Mouse (Mus musculus) liver, embryonic 15.5 days (tissue): Measurements from ENCODE around the gene Nccrp1. TPM values are rescaled to one million over a fixed set of nuclear protein-coding genes. Genes with fewer than 3 reads are reported as not detected.

ENCODE experiments used
- ATAC-seq: fragments of 200-750 bp; cut with Nextera tagmentation; 2 replicates; pipeline ENCODE4 v1.8.0; 2017; ENCODE audit warnings: moderate number of reproducible peaks, mild to moderate bottlenecking, moderate library complexity; ENCODE audit not compliant: insufficient read depth
- H3K27ac ChIP-seq: fragments of 300-500 bp; sonication (generic); replicated peaks from 2 replicates; pipeline ENCODE4 v1.5.1; 2015; ENCODE audit warnings: mild to moderate bottlenecking, inconsistent platforms
- H3K27me3 ChIP-seq: fragments of 300-500 bp; sonication (generic); 2 replicates; pipeline ENCODE4 v1.6.1; 2015; ENCODE audit warnings: mild to moderate bottlenecking, inconsistent platforms
- H3K36me3 ChIP-seq: fragments of 300-500 bp; sonication (generic); replicated peaks from 2 replicates; pipeline ENCODE4 v1.6.1; 2015; ENCODE audit warnings: moderate library complexity, mild to moderate bottlenecking, inconsistent platforms
- H3K4me1 ChIP-seq: fragments of 300-500 bp; sonication (generic); replicated peaks from 2 replicates; pipeline ENCODE4 v1.6.1; 2015; ENCODE audit warnings: inconsistent platforms
- H3K4me2 ChIP-seq: fragments of 300-500 bp; sonication (generic); 2 replicates; pipeline ENCODE4 v1.6.1; 2015; ENCODE audit warnings: moderate library complexity, mild to moderate bottlenecking, inconsistent platforms
- H3K4me3 ChIP-seq: fragments of 300-500 bp; sonication (generic); replicated peaks from 2 replicates; pipeline ENCODE4 v1.5.1; 2015; ENCODE audit warnings: mild to moderate bottlenecking, inconsistent platforms
- H3K9ac ChIP-seq: fragments of 300-500 bp; sonication (generic); 2 replicates; pipeline ENCODE4 v1.6.1; 2015; ENCODE audit warnings: moderate library complexity, mild to moderate bottlenecking, inconsistent platforms
- H3K9me3 ChIP-seq: fragments of 300-500 bp; sonication (generic); replicated peaks from 2 replicates; pipeline ENCODE4 v1.6.1; 2016; ENCODE audit warnings: inconsistent platforms
- WGBS: fragments of 180-500 bp; shearing (Covaris S2); methylation state at CpG from one replicate; pipeline ENCODE4 v1.1.7; 2015; ENCODE audit warnings: mixed read lengths; ENCODE audit not compliant: insufficient replicate concordance; 5-methylcytosine and 5-hydroxymethylcytosine counted together
- polyA plus RNA-seq: library from polyadenylated mRNA; unstranded; fragments of >200 nt; fragmentation: Nextera tagmentation; extraction: Ambion mirVana; gene quantifications from 2 replicates; pipeline ENCODE4 v1.2.1, GENCODE M21; 2015

Gene Nccrp1
- polyA plus RNA-seq, 1 experiment from 2014 or later: not detected

DNA sequence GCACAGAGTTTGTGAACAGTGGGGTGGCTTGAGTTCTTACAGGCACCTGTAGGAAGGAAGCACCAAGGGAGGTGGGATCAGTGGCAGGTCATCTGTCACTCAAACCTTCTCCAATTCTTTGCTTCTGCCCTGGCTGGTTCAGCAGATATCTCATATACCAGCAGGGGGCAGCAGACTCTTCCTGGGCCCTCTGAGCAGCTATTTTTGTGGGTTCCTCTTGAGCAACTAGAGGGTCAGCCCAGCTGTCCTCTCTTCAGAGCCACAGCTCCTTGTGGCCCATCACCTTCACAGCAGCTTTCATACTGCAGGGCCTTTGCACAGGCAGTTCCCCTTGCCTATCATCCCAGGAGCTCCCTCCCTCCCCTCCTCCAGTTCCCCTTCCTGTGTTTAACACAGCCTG, 21.2 kb upstream of the Nccrp1 start:
- H3K4me3 ChIP-seq: no peak overlapping the region
- H3K4me2 ChIP-seq: no peak overlapping the region
- no peaks in the 10 kb centered on the region for H3K9me3 ChIP-seq
- H3K4me1 ChIP-seq: peaks cover 40% of the 10 kb centered on the region
- H3K27me3 ChIP-seq: no peaks in the 10 kb centered on the region
- H3K9ac ChIP-seq: no peak overlapping the region
- no peak overlapping the region for H3K27ac ChIP-seq
- ATAC-seq: no peak
- peaks cover 67% of the 10 kb centered on the region for H3K36me3 ChIP-seq

DNA sequence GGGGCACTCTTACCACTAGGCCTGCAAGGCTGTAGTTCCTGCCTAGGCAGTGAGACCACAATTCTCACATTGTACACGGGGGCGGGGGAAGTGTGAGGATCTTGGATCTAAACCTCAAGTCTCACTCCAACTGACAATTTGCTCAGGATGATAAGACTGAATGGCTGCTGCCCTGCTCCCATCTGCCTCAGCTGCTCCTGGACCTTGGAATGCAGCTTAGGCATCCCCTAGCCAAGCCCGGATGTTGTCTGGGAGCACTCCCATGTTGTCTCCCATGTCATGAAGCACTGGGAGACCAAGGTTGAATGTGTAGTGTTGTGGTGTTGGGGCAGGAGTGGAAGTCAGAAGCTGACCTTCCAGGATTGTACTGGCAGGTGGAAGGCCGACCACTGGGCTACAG, 20.5 kb upstream of the Nccrp1 start:
- no peak for ATAC-seq
- Histone ChIP-seq H3K4me3 (no peak overlapping the region), H3K9ac (no peak overlapping the region), H3K36me3 (peaks cover 74% of the 10 kb centered on the region), H3K27me3 (no peaks in the 10 kb centered on the region), H3K27ac (no peak overlapping the region), H3K9me3 (no peaks in the 10 kb centered on the region), H3K4me2 (no peak overlapping the region), H3K4me1 (peaks cover 33% of the 10 kb centered on the region)
- WGBS: 51% methylated on average over 4 of the region's 4 CpGs

DNA sequence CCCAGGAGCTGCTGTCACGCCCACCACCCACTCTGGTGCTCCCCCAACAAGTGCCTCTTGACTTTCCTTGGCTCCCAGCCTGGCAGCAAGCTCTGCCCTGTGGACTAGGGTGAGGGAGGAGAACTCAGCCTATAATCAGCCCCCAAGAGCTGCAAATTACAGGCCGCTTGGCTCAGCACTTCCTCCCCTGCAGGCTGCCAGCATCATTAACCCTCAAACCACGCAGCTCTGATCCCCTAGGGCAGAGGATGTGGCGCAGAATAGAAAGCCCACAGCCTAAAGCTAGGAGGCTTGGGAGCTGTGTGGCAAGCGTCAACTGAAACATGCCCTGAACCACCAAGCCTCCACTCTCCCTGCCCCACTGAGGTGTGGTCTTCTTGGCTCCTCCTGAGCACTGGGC, 18.4 kb upstream of the Nccrp1 start:
- no peaks in the 10 kb centered on the region for H3K27me3 ChIP-seq
- peaks cover 11% of the 10 kb centered on the region for H3K4me1 ChIP-seq
- H3K4me2 ChIP-seq: no peak overlapping the region
- ATAC-seq: no peak
- no peak overlapping the region for H3K9ac ChIP-seq
- peaks cover 92% of the 10 kb centered on the region for H3K36me3 ChIP-seq
- H3K9me3 ChIP-seq: no peaks in the 10 kb centered on the region
- H3K27ac ChIP-seq: no peak overlapping the region
- H3K4me3 ChIP-seq: no peak overlapping the region
- 67% methylated on average over 5 of the region's 5 CpGs for WGBS

DNA sequence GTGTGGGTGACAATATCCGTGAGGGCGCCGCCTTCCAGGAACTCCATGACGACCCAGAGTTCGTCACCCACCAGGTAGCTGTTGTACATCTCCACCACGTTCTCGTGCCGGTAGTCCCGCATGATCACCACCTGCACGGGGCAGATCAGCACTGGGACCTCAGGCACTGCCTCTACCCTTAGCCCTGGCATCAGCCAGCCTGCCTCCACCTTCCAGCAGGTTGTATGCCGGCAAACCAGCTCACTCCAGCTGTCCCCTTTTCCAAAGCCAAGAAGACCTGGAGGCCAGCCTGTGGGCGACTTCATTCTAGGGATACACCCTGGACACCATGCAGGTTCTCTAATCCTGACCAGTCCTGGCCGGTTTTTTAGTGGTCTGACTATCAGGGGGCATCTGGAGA, 15.9 kb upstream of the Nccrp1 start:
- ATAC-seq: no peak
- Histone ChIP-seq H3K4me1 (peaks cover 9% of the 10 kb centered on the region), H3K27me3 (no peaks in the 10 kb centered on the region), H3K36me3 (peaks cover 94% of the 10 kb centered on the region), H3K4me2 (no peak overlapping the region), H3K9me3 (no peaks in the 10 kb centered on the region), H3K4me3 (no peak overlapping the region), H3K27ac (no peak overlapping the region), H3K9ac (no peak overlapping the region)
- 91% methylated on average over 13 of the region's 13 CpGs for WGBS

DNA sequence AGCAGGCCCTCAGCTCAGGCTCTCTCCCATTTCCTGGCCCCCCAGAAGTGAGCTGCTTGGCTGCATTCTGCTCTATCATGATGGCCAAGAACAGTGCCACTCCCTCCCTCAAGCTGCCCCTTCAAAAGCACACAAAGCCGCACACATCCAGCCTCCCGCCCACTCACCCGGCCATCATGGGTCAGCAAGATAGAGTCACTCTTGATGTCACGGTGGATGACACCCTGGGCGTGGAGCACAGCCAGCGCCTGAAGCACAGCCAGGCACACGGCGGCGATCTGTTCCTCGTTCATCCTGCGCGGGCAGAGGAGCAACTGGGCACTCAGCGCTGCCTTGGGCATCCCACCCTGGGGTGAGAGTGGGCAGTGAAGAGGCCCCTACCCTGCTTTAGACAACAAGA, 15.3 kb upstream of the Nccrp1 start:
- Histone ChIP-seq H3K27me3 (no peaks in the 10 kb centered on the region), H3K9ac (no peak overlapping the region), H3K4me1 (peaks cover 11% of the 10 kb centered on the region), H3K4me2 (no peak overlapping the region), H3K4me3 (no peak overlapping the region), H3K27ac (no peak overlapping the region), H3K9me3 (no peaks in the 10 kb centered on the region), H3K36me3 (peaks cover 91% of the 10 kb centered on the region)
- WGBS: 83% methylated on average over 13 of the region's 13 CpGs
- ATAC-seq: no peak

DNA sequence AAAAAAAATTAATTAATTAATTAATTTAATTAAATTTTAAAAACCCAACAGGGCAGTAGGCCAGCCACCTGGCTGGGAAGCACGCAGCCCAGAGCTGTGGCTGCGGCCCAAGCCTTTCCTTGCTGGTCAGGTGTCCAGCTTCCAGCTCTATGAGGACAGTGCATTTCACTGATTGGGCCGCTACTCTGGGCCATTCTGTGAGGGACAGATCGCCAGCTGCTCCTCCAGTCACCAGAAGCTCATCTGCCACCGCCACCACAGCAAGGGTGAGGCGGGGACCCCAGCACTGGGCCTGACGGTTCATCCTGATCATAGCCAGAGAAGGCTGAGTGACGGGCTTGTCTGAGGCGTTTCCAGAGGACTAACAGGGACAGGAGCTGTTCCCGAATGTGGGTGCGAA, 14.9 kb upstream of the Nccrp1 start:
- Histone ChIP-seq H3K27me3 (no peaks in the 10 kb centered on the region), H3K4me1 (peaks cover 11% of the 10 kb centered on the region), H3K9me3 (no peaks in the 10 kb centered on the region), H3K36me3 (peaks cover 87% of the 10 kb centered on the region), H3K4me3 (no peak overlapping the region), H3K4me2 (no peak overlapping the region), H3K9ac (no peak overlapping the region), H3K27ac (no peak overlapping the region)
- 84% methylated on average over 11 of the region's 11 CpGs for WGBS
- no peak for ATAC-seq

DNA sequence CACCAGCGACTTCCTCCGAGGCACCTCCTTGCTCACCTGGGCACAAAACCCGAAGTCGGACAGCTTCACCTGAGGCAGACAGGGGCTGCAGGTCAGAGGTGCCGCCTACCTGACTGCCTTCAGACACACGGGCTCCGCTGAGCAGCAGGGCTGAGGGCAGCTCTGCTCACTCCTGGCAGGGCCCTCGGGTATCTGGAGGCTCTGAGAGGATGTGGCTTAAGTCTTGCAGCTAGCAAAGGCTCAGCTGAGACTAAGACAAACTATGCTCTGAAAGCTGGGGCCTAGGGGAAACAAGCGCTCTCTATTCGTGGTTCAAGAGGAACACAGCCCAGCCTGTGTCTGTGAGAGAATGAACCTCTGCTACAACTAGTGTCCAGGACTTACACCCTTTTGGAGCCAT, 13.8 kb upstream of the Nccrp1 start:
- peaks cover 11% of the 10 kb centered on the region for H3K4me1 ChIP-seq
- H3K9ac ChIP-seq: no peak overlapping the region
- H3K4me3 ChIP-seq: no peak overlapping the region
- ATAC-seq: no peak
- WGBS: 81% methylated on average over 10 of the region's 10 CpGs
- H3K4me2 ChIP-seq: no peak overlapping the region
- no peak overlapping the region for H3K27ac ChIP-seq
- no peaks in the 10 kb centered on the region for H3K9me3 ChIP-seq
- H3K27me3 ChIP-seq: no peaks in the 10 kb centered on the region
- H3K36me3 ChIP-seq: peaks cover 76% of the 10 kb centered on the region

DNA sequence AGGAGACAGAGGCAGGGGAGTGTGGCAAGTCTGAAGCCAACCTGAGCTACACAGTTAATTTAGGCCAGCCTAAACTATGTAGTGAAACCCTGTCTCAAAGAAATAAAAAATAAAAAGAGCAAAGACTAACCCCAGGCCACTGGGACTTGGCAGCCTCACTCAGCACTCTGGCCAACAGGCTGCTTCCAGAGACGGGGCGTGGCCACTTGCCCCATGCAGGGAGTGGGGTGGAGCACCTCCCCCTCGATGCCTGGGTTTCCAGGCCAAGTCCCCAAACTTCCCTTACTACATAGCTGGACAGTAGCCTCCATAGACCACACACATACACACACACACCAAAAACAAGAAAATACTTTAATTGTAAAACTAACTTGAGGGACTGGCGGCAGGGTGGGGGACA, 11.4 kb upstream of the Nccrp1 start:
- H3K27ac ChIP-seq: no peak overlapping the region
- no peaks in the 10 kb centered on the region for H3K27me3 ChIP-seq
- H3K4me2 ChIP-seq: no peak overlapping the region
- 50% methylated on average over 4 of the region's 4 CpGs for WGBS
- no peaks in the 10 kb centered on the region for H3K9me3 ChIP-seq
- ATAC-seq: no peak
- peaks cover 11% of the 10 kb centered on the region for H3K4me1 ChIP-seq
- peaks cover 52% of the 10 kb centered on the region for H3K36me3 ChIP-seq
- no peak overlapping the region for H3K9ac ChIP-seq
- no peak overlapping the region for H3K4me3 ChIP-seq

DNA sequence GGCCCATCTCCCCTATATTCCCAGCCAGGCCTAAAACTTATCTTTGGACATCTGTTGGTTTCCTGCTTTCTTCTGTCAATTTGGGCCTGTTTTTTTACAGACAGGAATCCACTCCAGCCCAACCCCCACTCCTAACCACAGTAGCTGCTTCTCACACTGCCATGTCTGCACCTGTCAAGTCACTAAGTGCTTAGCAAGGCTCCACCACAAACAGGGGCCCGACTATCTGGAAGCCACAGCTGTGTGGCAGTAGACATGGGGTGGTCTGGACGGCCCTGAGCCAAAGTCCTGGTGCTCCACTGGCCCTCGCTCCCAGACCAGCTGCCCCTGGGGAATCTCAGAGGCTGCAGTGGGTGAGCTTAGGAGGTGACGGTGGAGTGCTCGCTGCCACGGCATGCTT, 10.7 kb upstream of the Nccrp1 start:
- no peak for ATAC-seq
- Histone ChIP-seq H3K4me3 (no peak overlapping the region), H3K27me3 (no peaks in the 10 kb centered on the region), H3K36me3 (peaks cover 45% of the 10 kb centered on the region), H3K9ac (no peak overlapping the region), H3K4me1 (peaks cover 11% of the 10 kb centered on the region), H3K9me3 (no peaks in the 10 kb centered on the region), H3K27ac (no peak overlapping the region), H3K4me2 (no peak overlapping the region)
- WGBS: 27% methylated on average over 6 of the region's 6 CpGs

DNA sequence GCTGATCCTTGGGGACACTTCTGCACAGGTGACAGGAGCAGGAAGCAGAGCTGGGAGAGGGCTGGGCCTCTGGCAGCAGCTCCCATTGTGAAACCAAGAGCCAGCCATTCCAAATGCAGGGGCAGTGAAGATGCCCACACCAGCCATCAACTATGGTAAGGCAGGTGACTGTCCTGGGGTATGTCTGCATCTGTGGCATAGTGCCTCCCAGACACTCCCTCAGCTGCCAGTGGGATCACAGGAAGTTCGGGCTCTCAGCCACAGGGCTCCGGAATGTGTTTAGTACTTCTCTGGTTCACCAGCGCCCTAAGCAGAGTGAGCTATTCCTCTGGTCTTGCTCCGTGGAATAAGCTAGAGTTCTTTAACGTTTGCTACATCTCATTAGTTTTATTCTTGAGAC, 10.0 kb upstream of the Nccrp1 start:
- Histone ChIP-seq H3K27me3 (no peaks in the 10 kb centered on the region), H3K4me2 (no peak overlapping the region), H3K9ac (no peak overlapping the region), H3K36me3 (peaks cover 38% of the 10 kb centered on the region), H3K9me3 (no peaks in the 10 kb centered on the region), H3K4me1 (peaks cover 11% of the 10 kb centered on the region), H3K4me3 (no peak overlapping the region), H3K27ac (no peak overlapping the region)
- 56% methylated on average over 5 of the region's 5 CpGs for WGBS
- ATAC-seq: no peak

DNA sequence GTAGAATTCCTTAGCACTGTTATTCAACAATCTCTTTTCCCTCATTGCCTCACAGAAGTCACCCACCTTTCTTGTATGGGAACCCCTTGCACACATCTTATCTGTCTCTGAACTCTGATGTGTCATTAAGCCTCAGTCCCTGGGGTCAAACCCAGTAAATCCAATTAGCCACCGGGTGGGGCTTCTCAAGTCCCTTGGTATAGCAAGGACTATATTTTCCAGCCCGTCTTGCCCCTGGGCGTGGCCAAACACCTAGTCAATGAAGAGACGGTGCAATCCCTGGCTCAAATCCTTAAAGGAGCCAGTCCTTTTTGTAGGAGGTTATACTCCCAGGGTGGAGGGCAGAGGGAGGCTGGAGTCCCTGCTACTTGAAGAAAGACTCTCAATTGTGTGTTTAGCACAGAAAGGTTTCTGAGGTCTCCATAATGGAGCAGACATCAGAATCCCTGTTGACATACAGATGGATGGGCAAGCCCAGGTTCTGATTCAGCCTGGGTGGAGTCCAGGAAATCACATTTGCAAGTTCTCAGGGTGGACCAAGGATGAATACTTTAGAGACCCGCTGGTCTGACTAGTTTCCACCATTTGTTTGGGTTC, 9.0 kb upstream of the Nccrp1 start:
- Histone ChIP-seq H3K27me3 (no peaks in the 10 kb centered on the region), H3K4me1 (peaks cover 11% of the 10 kb centered on the region), H3K4me3 (no peak overlapping the region), H3K36me3 (peaks cover 31% of the 10 kb centered on the region), H3K27ac (no peak overlapping the region), H3K4me2 (no peak overlapping the region), H3K9me3 (no peaks in the 10 kb centered on the region), H3K9ac (no peak overlapping the region)
- 27% methylated on average over 5 of the region's 5 CpGs for WGBS
- ATAC-seq: no peak

DNA sequence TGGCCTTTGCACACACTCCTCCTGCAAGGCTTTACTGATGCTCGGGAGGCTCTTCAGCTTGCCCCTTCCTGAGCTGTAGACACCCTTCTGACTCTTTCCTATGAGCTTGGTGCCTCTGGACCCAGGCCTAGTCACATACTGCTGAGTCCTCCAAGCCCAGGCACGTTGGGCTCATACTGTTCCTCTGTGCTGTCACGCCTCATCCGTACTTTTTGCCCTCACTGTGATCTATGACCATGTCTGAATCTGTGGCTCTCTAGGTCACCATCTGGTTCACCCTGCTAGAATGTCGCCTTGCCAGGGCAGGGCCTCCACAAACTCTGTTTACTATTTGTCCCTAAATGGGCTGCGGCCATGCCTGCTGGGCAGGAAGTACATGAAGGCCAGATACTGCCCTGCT, 6.0 kb upstream of the Nccrp1 start:
- 71% methylated on average over 6 of the region's 6 CpGs for WGBS
- ATAC-seq: no peak
- H3K4me1 ChIP-seq: peaks cover 4% of the 10 kb centered on the region
- H3K4me3 ChIP-seq: no peak overlapping the region
- peaks cover 6% of the 10 kb centered on the region for H3K27me3 ChIP-seq
- H3K9me3 ChIP-seq: no peaks in the 10 kb centered on the region
- no peak overlapping the region for H3K9ac ChIP-seq
- no peak overlapping the region for H3K4me2 ChIP-seq
- no peak overlapping the region for H3K27ac ChIP-seq
- H3K36me3 ChIP-seq: 0 out of 2 replicates have a peak, but pooled peaks cover 4% of the 10 kb centered on the region
